In the genomic region with DNA sequence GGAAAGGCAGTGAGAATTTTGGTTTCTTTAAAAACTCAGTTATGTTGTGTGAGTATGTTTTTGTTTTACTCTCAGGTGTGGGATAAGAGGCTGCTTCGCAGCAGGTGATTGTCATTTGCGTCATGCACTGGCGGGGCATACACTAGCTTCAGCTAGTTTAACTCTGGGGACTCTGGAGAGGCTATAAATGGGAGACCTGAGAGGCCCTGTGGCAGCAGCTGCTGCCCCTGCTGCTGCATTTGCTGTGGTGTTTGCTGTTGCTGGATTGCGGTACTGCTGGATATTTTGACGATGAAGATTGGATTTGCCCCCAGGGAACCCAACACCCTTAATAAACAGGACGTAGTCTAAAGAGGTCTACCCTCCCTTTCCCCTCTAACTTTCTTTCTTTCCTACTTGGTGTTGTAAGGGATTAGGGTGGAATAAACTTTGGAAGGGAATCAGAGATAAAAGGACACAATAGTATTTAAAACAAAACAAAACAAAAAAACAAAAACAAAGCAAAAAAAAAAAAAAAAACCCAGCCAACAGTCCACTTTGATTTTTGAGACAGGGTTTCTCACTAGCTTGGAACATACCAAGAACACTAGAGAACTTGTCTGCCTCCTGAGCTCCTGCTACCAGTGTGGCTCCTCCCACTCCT, we compare ENCODE assay signal across 8 mouse cellular contexts. TPM values are rescaled to one million over a fixed set of nuclear protein-coding genes. Genes with fewer than 3 reads are reported as not detected.
DNase-seq lines count a peak whose midpoint lies in the region; ATAC-seq lines count a peak whose summit lies in the region.

No protein-coding gene starts in this region.

- H3K27me3 ChIP-seq in heart, embryonic 10.5 days (ENCODE audit: insufficient read depth, poor library complexity, severe bottlenecking): peaks cover 8% of the 10 kb centered on the region; the same call in 1 of the 2 replicates
- H3K27me3 ChIP-seq in hindbrain, embryonic 16.5 days (replicated peaks; ENCODE audit: control insufficient read depth, insufficient read depth, low read length): no peaks in the 10 kb centered on the region

- ATAC-seq in hindbrain, embryonic 16.5 days: peak; percentile 69; the same call in 1 of the 2 replicates

- peak overlapping the region; percentile 55 for H3K4me3 ChIP-seq in heart, embryonic 10.5 days
- H3K4me3 ChIP-seq in brown adipose tissue, adult 24 weeks (ENCODE audit: insufficient read depth, low read depth, low read length): 0 out of 2 replicates have a peak overlapping the region, but pooled peaks have one; percentile 30
- peak overlapping the region; percentile 36 for H3K4me3 ChIP-seq in hindbrain, embryonic 16.5 days (ENCODE audit: low read length)

- peak overlapping the region; percentile 50 for H3K4me2 ChIP-seq in hindbrain, embryonic 16.5 days (ENCODE audit: low read length)

- intact Hi-C loops in left cerebral cortex, postnatal 4 days (cut with DNase I): no loop called here

- no peaks in the 10 kb centered on the region for H3K9me3 ChIP-seq in heart, embryonic 10.5 days
- H3K9me3 ChIP-seq in hindbrain, embryonic 16.5 days (ENCODE audit: control insufficient read depth, low read length): no peaks in the 10 kb centered on the region

- peaks cover 25% of the 10 kb centered on the region for H3K4me1 ChIP-seq in heart, embryonic 10.5 days
- H3K4me1 ChIP-seq in brown adipose tissue, adult 24 weeks (ENCODE audit: control insufficient read depth, insufficient read depth, insufficient read length, low read length): no peaks in the 10 kb centered on the region
- H3K4me1 ChIP-seq in hindbrain, embryonic 16.5 days (ENCODE audit: control insufficient read depth, insufficient read depth, low read depth, low read length): peaks cover 8% of the 10 kb centered on the region

- DNase-seq in heart, embryonic 10.5 days (ENCODE audit: low spot score): no peak
- DNase-seq in heart, adult 9 months (ENCODE audit: low spot score in 2 of 2): no peak
- peak; percentile 66 for DNase-seq in lung, postnatal 36 days
- DNase-seq in urinary bladder, postnatal 14 days (ENCODE audit: low spot score): no peak
- no peak for DNase-seq in spleen, postnatal 36 days (ENCODE audit: low spot score in 2 of 2)
- DNase-seq in left cerebral cortex, postnatal 4 days: no peak

- no peaks in the 10 kb centered on the region for H3K36me3 ChIP-seq in heart, embryonic 10.5 days
- no peaks in the 10 kb centered on the region for H3K36me3 ChIP-seq in hindbrain, embryonic 16.5 days (ENCODE audit: control insufficient read depth, insufficient read depth, low read length)

- peak overlapping the region; percentile 62; the same call in 1 of the 2 replicates for H3K27ac ChIP-seq in heart, embryonic 10.5 days
- H3K27ac ChIP-seq in brown adipose tissue, adult 24 weeks (replicated peaks; ENCODE audit: low read depth, low read length): no peak overlapping the region
- H3K27ac ChIP-seq in hindbrain, embryonic 16.5 days (ENCODE audit: low read depth, low read length): no peak overlapping the region

- H3K9ac ChIP-seq in hindbrain, embryonic 16.5 days (ENCODE audit: low read depth, low read length): no peak overlapping the region

- WGBS in heart, embryonic 10.5 days: 19% methylated on average over 6 of the region's 6 CpGs
- 35% methylated on average over 6 of the region's 6 CpGs for WGBS in hindbrain, embryonic 16.5 days

RNA-seq across cellular contexts. Expression of gene Slc4a8, which starts 14.9 kb away (rescaled TPM):
- 2.2 and 2.3 TPM in 2 replicates for polyA plus RNA-seq in heart, embryonic 10.5 days (2016; fragmentation: Nextera tagmentation; extraction: Ambion mirVana)
- 0.91 and 3.2 TPM in 2 replicates for polyA plus RNA-seq in brown adipose tissue, adult 24 weeks (2012; ENCODE audit: insufficient read depth, insufficient read length, missing spikeins)
- 24.7 and 27.9 TPM in 2 replicates for polyA plus RNA-seq in hindbrain, embryonic 16.5 days (2015; fragmentation: Nextera tagmentation; extraction: Ambion mirVana)
- 10 to 100 TPM; 70.6 to 78.6 TPM for total RNA-seq in left cerebral cortex, postnatal 4 days (2021)

RNA-seq across cellular contexts. Expression of gene Galnt6, which starts 17.4 kb away (rescaled TPM):
- polyA plus RNA-seq in heart, embryonic 10.5 days (2016; fragmentation: Nextera tagmentation; extraction: Ambion mirVana): 0.18 and 0.20 TPM in 2 replicates
- polyA plus RNA-seq in brown adipose tissue, adult 24 weeks (2012; ENCODE audit: insufficient read depth, insufficient read length, missing spikeins): not detected in 2 replicates
- polyA plus RNA-seq in hindbrain, embryonic 16.5 days (2015; fragmentation: Nextera tagmentation; extraction: Ambion mirVana): 0.17 and 0.30 TPM in 2 replicates
- under 1 TPM; 0.34 to 0.40 TPM for total RNA-seq in left cerebral cortex, postnatal 4 days (2021)

RNA-seq across cellular contexts. Expression of gene Cela1, which starts 58.9 kb away (rescaled TPM):
- polyA plus RNA-seq in heart, embryonic 10.5 days (2016; fragmentation: Nextera tagmentation; extraction: Ambion mirVana): 1.5 and 2.4 TPM in 2 replicates
- 19.3 and 22.2 TPM in 2 replicates for polyA plus RNA-seq in brown adipose tissue, adult 24 weeks (2012; ENCODE audit: insufficient read depth, insufficient read length, missing spikeins)
- polyA plus RNA-seq in hindbrain, embryonic 16.5 days (2015; fragmentation: Nextera tagmentation; extraction: Ambion mirVana): 1.4 and 2.0 TPM in 2 replicates
- 1 to 10 TPM in 1 of 2 experiments, under 1 TPM in 1; 0.74 to 1.2 TPM for total RNA-seq in left cerebral cortex, postnatal 4 days (2021)
